Mouse (Mus musculus) heart, postnatal 0 days (tissue): ENCODE results near the gene Smco3.

ENCODE experiments used
- CTCF ChIP-seq: IDR thresholded peaks from 2 replicates; pipeline ENCODE4 v1.5.1; 2016; ENCODE audit warnings: antibody characterized with exemption, control low read depth, low read depth
- EP300 ChIP-seq: IDR thresholded peaks from 2 replicates; pipeline ENCODE4 v1.6.1; 2016; ENCODE audit warnings: antibody characterized with exemption, low read depth

- TF ChIP-seq CTCF (no peak), EP300 (no peak)
Measured at GRCm38 (mm10) chr6:136855183-136855582, 19.9 kb upstream of the Smco3 start.
